Mouse (Mus musculus) CH12.LX (cell line): ENCODE results near the gene Cxcl5. TPM values are rescaled to one million over a fixed set of nuclear protein-coding genes. Genes with fewer than 3 reads are reported as not detected.

Experiments used
- DNase-seq: peaks from one replicate; pipeline ENCODE4 v3.0.0-alpha.2; 2013; ENCODE audit errors: extremely low read depth
- H3K27ac ChIP-seq: 2 replicates; pipeline ENCODE4 v1.5.1; 2012; ENCODE audit warnings: low read depth, mild to moderate bottlenecking, control low read depth, moderate library complexity; ENCODE audit not compliant: insufficient read depth
- H3K27me3 ChIP-seq: replicated peaks from 2 replicates; pipeline ENCODE3; 2012; ENCODE audit warnings: inconsistent platforms
- H3K36me3 ChIP-seq, 2 experiments: replicated peaks in 1 of 2; 2 replicates each; pipeline versions ENCODE3 to v1.6.1; 2012; ENCODE audit warnings: inconsistent platforms in 1 of 2, low read length in 1 of 2, mild to moderate bottlenecking in 1 of 2, mixed read lengths in 1 of 2, moderate library complexity in 1 of 2; ENCODE audit not compliant: control insufficient read depth in 1 of 2, insufficient read depth in 1 of 2
- H3K4me1 ChIP-seq, 2 experiments: 2 replicates each; pipeline ENCODE4 v1.6.1; 2012; ENCODE audit warnings: inconsistent platforms in 1 of 2, moderate library complexity in 1 of 2; ENCODE audit not compliant: insufficient read depth in 2 of 2, control insufficient read depth in 1 of 2
- H3K4me2 ChIP-seq: 2 replicates; pipeline ENCODE4 v1.6.1; 2012; ENCODE audit warnings: low read depth, mild to moderate bottlenecking, control low read depth; ENCODE audit not compliant: poor library complexity, insufficient read depth, severe bottlenecking
- H3K4me3 ChIP-seq, 3 experiments: fragments of 150-350 bp in 1 of 3; sonication (generic) in 1 of 3; replicated peaks in 1 of 3; 2 replicates each; pipeline versions ENCODE3 to v1.5.1; 2011 to 2012; ENCODE audit warnings: low read depth in 2 of 3, low read length in 2 of 3, mild to moderate bottlenecking in 2 of 3, moderate library complexity in 2 of 3, control low read depth in 1 of 3, improper control_type of control experiment in 1 of 3, inconsistent platforms in 1 of 3, mixed read lengths in 1 of 3; ENCODE audit not compliant: poor library complexity in 1 of 3
- H3K79me2 ChIP-seq: replicated peaks from 2 replicates; pipeline ENCODE4 v1.6.1; 2012; ENCODE audit warnings: mild to moderate bottlenecking, moderate library complexity; ENCODE audit not compliant: control insufficient read depth, poor library complexity, insufficient read depth, severe bottlenecking; ENCODE audit errors: extremely low read depth
- H3K9ac ChIP-seq: 2 replicates; pipeline ENCODE4 v1.6.1; 2012; ENCODE audit warnings: low read depth, mild to moderate bottlenecking, control low read depth, moderate library complexity; ENCODE audit not compliant: insufficient read depth
- H3K9me3 ChIP-seq: replicated peaks from 2 replicates; pipeline ENCODE3; 2012; ENCODE audit warnings: low read length, inconsistent platforms, mixed read lengths
- CHD1 ChIP-seq: IDR thresholded peaks from 2 replicates; pipeline ENCODE4 v1.6.1; 2012; ENCODE audit warnings: low read depth, low read length, improper control_type of control experiment, inconsistent platforms
- CTCF ChIP-seq, 2 experiments: IDR thresholded peaks in 1 of 2; conservative IDR thresholded peaks in 1 of 2; 2 replicates each; pipeline ENCODE4 v1.5.1; 2011 to 2012; ENCODE audit warnings: low read depth in 2 of 2, low read length in 2 of 2, improper control_type of control experiment in 1 of 2, inconsistent platforms in 1 of 2, mild to moderate bottlenecking in 1 of 2, moderate library complexity in 1 of 2
- ETS1 ChIP-seq: conservative IDR thresholded peaks from 2 replicates; pipeline ENCODE4 v1.6.1; 2012; ENCODE audit warnings: low read depth, mild to moderate bottlenecking, inconsistent platforms, low read length, improper control_type of control experiment, moderate library complexity
- HCFC1 ChIP-seq: IDR thresholded peaks from 2 replicates; pipeline ENCODE4 v1.6.1; 2012; ENCODE audit warnings: low read depth, mild to moderate bottlenecking, inconsistent platforms, low read length, improper control_type of control experiment
- MAFK ChIP-seq: IDR thresholded peaks from 2 replicates; pipeline ENCODE4 v1.6.1; 2011; ENCODE audit warnings: low read length, improper control_type of control experiment; ENCODE audit not compliant: insufficient replicate concordance
- MAX ChIP-seq: IDR thresholded peaks from 2 replicates; pipeline ENCODE4 v1.6.1; 2011; ENCODE audit warnings: low read length, improper control_type of control experiment
- MAZ ChIP-seq: IDR thresholded peaks from 2 replicates; pipeline ENCODE4 v1.6.1; 2012; ENCODE audit warnings: low read depth, mild to moderate bottlenecking, inconsistent platforms, low read length, improper control_type of control experiment, moderate library complexity
- MEF2A ChIP-seq: IDR thresholded peaks from 2 replicates; pipeline ENCODE4 v1.6.1; 2014; ENCODE audit warnings: low read depth, mild to moderate bottlenecking, inconsistent platforms, low read length, improper control_type of control experiment, borderline replicate concordance
- MYC ChIP-seq: IDR thresholded peaks from 2 replicates; pipeline ENCODE4 v1.6.1; 2011; ENCODE audit warnings: low read depth, mild to moderate bottlenecking, improper control_type of control experiment, low read length
- NELFE ChIP-seq: IDR thresholded peaks from 2 replicates; pipeline ENCODE4 v1.6.1; 2011; ENCODE audit warnings: low read depth, low read length, improper control_type of control experiment
- NRF1 ChIP-seq: IDR thresholded peaks from 2 replicates; pipeline ENCODE4 v1.6.1; 2014; ENCODE audit warnings: low read depth, mild to moderate bottlenecking, inconsistent platforms, low read length, improper control_type of control experiment, moderate library complexity
- PAX5 ChIP-seq: IDR thresholded peaks from 2 replicates; pipeline ENCODE4 v1.6.1; 2012; ENCODE audit warnings: low read length, inconsistent platforms, mixed read lengths
- POLR2AphosphoS2 ChIP-seq: IDR thresholded peaks from 2 replicates; pipeline ENCODE4 v1.6.1; 2011; ENCODE audit warnings: low read depth, low read length, improper control_type of control experiment
- RAD21 ChIP-seq: IDR thresholded peaks from 2 replicates; pipeline ENCODE4 v1.6.1; 2011; ENCODE audit warnings: low read depth, mild to moderate bottlenecking, low read length, improper control_type of control experiment, moderate library complexity
- RCOR1 ChIP-seq: conservative IDR thresholded peaks from 2 replicates; pipeline ENCODE4 v1.6.1; 2012; ENCODE audit warnings: low read depth, mild to moderate bottlenecking, inconsistent platforms, low read length, improper control_type of control experiment
- TBP ChIP-seq: conservative IDR thresholded peaks from 2 replicates; pipeline ENCODE4 v1.6.1; 2011; ENCODE audit warnings: low read depth, low read length, improper control_type of control experiment
- USF1 ChIP-seq: IDR thresholded peaks from 2 replicates; pipeline ENCODE4 v1.6.1; 2014; ENCODE audit warnings: low read depth, mild to moderate bottlenecking, inconsistent platforms, low read length, improper control_type of control experiment
- USF2 ChIP-seq: conservative IDR thresholded peaks from 2 replicates; pipeline ENCODE4 v1.6.1; 2011; ENCODE audit warnings: low read depth, low read length, improper control_type of control experiment
- ZC3H11A ChIP-seq: IDR thresholded peaks from 2 replicates; pipeline ENCODE4 v1.6.1; 2012; ENCODE audit warnings: low read depth, mild to moderate bottlenecking, inconsistent platforms, low read length, improper control_type of control experiment
- ZMIZ1 ChIP-seq: IDR thresholded peaks from 2 replicates; pipeline ENCODE4 v1.6.1; 2012; ENCODE audit warnings: low read depth, mild to moderate bottlenecking, inconsistent platforms, low read length, improper control_type of control experiment
- dilution Hi-C: fragments of 300-500 bp; cut with MboI; formaldehyde crosslinking; loops from 2 replicates; pipeline ENCODE4 v1.14.3; 2020; ENCODE audit warnings: low sequenced_read_pairs; ENCODE audit not compliant: extremely low pct_unique_long_range_greater_than_20kb, extremely low pct_ligation_motif_present
- in situ Hi-C: fragments of 300-500 bp; cut with MboI; formaldehyde crosslinking; loops from 3 replicates; pipeline ENCODE4 v1.14.3; 2019; ENCODE audit warnings: low sequenced_read_pairs, low pct_ligation_motif_present, low pct_unique_long_range_greater_than_20kb, mixed read lengths
- polyA plus RNA-seq: library from polyadenylated mRNA; unstranded; fragments of >175 nt; gene quantifications from 2 replicates; pipeline ENCODE4 v1.2.1, GENCODE M21; 2012; ENCODE audit warnings: low read depth; ENCODE audit not compliant: insufficient read length
- total RNA-seq, 2 experiments: library from RNA; depleted of rRNA; stranded (reverse); fragments of 300-350 nt in 1 of 2; fragments of >200 nt in 1 of 2; gene quantifications; 2 replicates each; pipeline ENCODE4 v1.2.3; 2012 to 2014

Gene Cxcl5
- total and polyA plus RNA-seq, 3 experiments = not detected

- Histone ChIP-seq H3K27ac (no peak overlapping the region), H3K36me3 (no peaks in the 10 kb centered on the region), H3K4me3 (no peak overlapping the region), H3K9me3 (no peaks in the 10 kb centered on the region), H3K4me2 (no peak overlapping the region), H3K4me1 (peaks cover 2 to 18% of the 10 kb centered on the region in 2 experiments; a peak in 2 of 4 replicates), H3K9ac (no peak overlapping the region), H3K27me3 (no peaks in the 10 kb centered on the region), H3K79me2 (no peaks in the 10 kb centered on the region)
- TF ChIP-seq CHD1 (no peak), MAX (no peak), MAZ (no peak), MAFK (no peak), USF2 (no peak), ETS1 (no peak), MEF2A (no peak), ZC3H11A (no peak), MYC (no peak), RCOR1 (no peak), HCFC1 (no peak), NELFE (no peak), PAX5 (no peak), RAD21 (no peak), POLR2AphosphoS2 (no peak), USF1 (no peak)
- DNase-seq = no peak
- in situ Hi-C loops (no loop called here), dilution Hi-C loops (no loop called here)
These were observed 36.5 kb upstream of the Cxcl5 start for GRCm38 (mm10) chr5:90722656-90723055.

DNA sequence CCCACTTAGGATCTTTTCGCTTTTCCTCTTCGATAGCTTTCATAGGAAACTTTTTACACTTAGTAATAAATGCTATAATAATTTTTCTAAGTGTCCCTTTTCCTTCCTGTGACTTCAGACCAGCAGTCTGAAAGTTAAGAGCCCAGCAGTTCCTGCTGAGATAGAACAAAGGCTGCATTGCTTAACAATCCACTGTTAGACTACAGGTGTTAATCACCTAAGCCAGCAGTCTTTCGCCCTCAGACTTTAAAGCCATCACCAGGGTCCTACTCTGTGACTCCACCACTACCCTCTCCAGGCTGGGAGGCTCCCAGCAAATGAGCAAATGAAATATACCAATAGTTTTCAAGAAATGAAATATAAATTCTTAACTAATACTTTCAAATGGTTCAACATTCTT is 30.9 kb upstream of the Cxcl5 start:
- no peak for TF ChIP-seq TBP
- no peak for TF ChIP-seq CTCF (conservative IDR thresholded peaks at IDR 0.05 in 1 of 2, IDR thresholded peaks at IDR 0.05 in 1 of 2; ENCODE audit: low read depth in 2 of 2, low read length in 2 of 2)
- TF ChIP-seq MAZ = no peak
- TF ChIP-seq ZMIZ1 = no peak
- no peak for TF ChIP-seq USF2
- TF ChIP-seq NRF1 = no peak
- H3K27ac ChIP-seq = no peak overlapping the region
- no peak overlapping the region for H3K9ac ChIP-seq
- no peaks in the 10 kb centered on the region for H3K79me2 ChIP-seq
- H3K9me3 ChIP-seq = no peaks in the 10 kb centered on the region
- no peaks in the 10 kb centered on the region for H3K27me3 ChIP-seq
- no peak for DNase-seq
- H3K4me1 ChIP-seq = peaks cover 0 to 3% of the 10 kb centered on the region in 2 experiments; a peak in 1 of 4 replicates
- no peaks in the 10 kb centered on the region for H3K36me3 ChIP-seq
- in situ Hi-C loops (no loop called here), dilution Hi-C loops (no loop called here)
- no peak overlapping the region for H3K4me3 ChIP-seq
- no peak overlapping the region for H3K4me2 ChIP-seq
